Mouse (Mus musculus): ENCODE measurements around the gene Gadd45a. TPM values are rescaled to one million over a fixed set of nuclear protein-coding genes. Genes with fewer than 3 reads are reported as not detected.

Gadd45a gene
- 48.5 and 72.1 TPM in 2 replicates for polyA plus RNA-seq (2012; rRNA removed; ENCODE audit: low replicate concordance)

GRCm38 (mm10) chr6:67036837-67037628 lies at the start of gene Gadd45a:
Gene Gadd45a, minus strand, starts transcription at chr6:67037457.

Other genes starting within 250 kb of the Gadd45a start
- gene Vmn1r39, start 226.8 kb downstream of the Gadd45a start, polyA plus RNA-seq (2012; rRNA removed; ENCODE audit: low replicate concordance) = not detected in 2 replicates
- gene Gng12, start 141.1 kb downstream of the Gadd45a start, polyA plus RNA-seq (2012; rRNA removed; ENCODE audit: low replicate concordance) = 27.2 and 43.1 TPM in 2 replicates
- gene Serbp1, start 200.7 kb upstream of the Gadd45a start, polyA plus RNA-seq (2012; rRNA removed; ENCODE audit: low replicate concordance) = 25.1 and 49.0 TPM in 2 replicates

Measured in mammary gland, adult 2 months (tissue).